Mouse (Mus musculus): ENCODE data around the gene Elob. TPM values are rescaled to one million over a fixed set of nuclear protein-coding genes. Genes with fewer than 3 reads are reported as not detected.

The Elob gene
- polyA plus RNA-seq, 1 experiment from 2014 or later = 1,231 TPM

GRCm38 (mm10) chr17:23823018-23823417 lies 5.9 kb downstream of the Elob start:
- no peak overlapping the region for H3K27ac ChIP-seq
- H3K27me3 ChIP-seq = no peaks in the 10 kb centered on the region
- peaks cover 15% of the 10 kb centered on the region for H3K9me3 ChIP-seq
- H3K4me1 ChIP-seq (replicated peaks) = peaks cover 22% of the 10 kb centered on the region
- no peak overlapping the region for H3K4me2 ChIP-seq
- H3K4me3 ChIP-seq (replicated peaks) = no peak overlapping the region
- WGBS = 81% methylated on average over 16 of the region's 16 CpGs
- ATAC-seq (ENCODE audit: insufficient number of reproducible peaks, insufficient read depth, low FRiP score, low TSS enrichment, low read depth) = no peak
- H3K9ac ChIP-seq (replicated peaks) = no peak overlapping the region
- peaks cover 92% of the 10 kb centered on the region for H3K36me3 ChIP-seq

DNA sequence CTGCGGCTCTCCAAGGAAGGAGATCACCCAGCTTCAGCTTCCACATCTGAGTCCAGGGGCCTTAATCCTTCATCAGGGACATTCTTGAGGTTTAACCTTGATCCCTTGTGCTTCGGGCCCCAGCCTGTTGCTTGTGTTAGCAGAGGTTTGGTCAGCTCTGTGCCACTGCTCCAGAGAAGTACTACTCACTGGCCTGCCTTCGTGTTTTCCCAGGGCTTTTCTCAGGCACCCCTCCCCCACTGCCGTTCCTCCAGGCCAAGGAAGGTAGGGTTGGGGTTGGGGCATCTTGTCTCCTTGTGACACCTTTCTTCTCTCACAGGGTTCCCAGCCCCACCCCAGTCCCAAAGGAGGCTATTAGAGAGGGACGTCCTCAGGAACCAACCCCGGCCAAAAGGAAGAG lies 6.8 kb downstream of the Elob start:
- WGBS = 72% methylated on average over 6 of the region's 6 CpGs
- no peaks in the 10 kb centered on the region for H3K27me3 ChIP-seq
- no peak overlapping the region for H3K4me2 ChIP-seq
- H3K4me3 ChIP-seq (replicated peaks) = no peak overlapping the region
- H3K4me1 ChIP-seq (replicated peaks) = peaks cover 13% of the 10 kb centered on the region
- H3K9ac ChIP-seq (replicated peaks) = no peak overlapping the region
- ATAC-seq (ENCODE audit: insufficient number of reproducible peaks, insufficient read depth, low FRiP score, low TSS enrichment, low read depth) = no peak
- H3K9me3 ChIP-seq = peaks cover 15% of the 10 kb centered on the region
- H3K27ac ChIP-seq = no peak overlapping the region
- peaks cover 98% of the 10 kb centered on the region for H3K36me3 ChIP-seq

GRCm38 (mm10) chr17:23820731-23821130 lies 8.2 kb downstream of the Elob start:
- peaks cover 11% of the 10 kb centered on the region for H3K4me1 ChIP-seq (replicated peaks)
- WGBS = 93% methylated on average over 5 of the region's 5 CpGs
- H3K4me2 ChIP-seq = no peak overlapping the region
- H3K27ac ChIP-seq = no peak overlapping the region
- peaks cover 99% of the 10 kb centered on the region for H3K36me3 ChIP-seq
- peaks cover 15% of the 10 kb centered on the region for H3K9me3 ChIP-seq
- no peaks in the 10 kb centered on the region for H3K27me3 ChIP-seq
- H3K9ac ChIP-seq (replicated peaks) = no peak overlapping the region
- no peak overlapping the region for H3K4me3 ChIP-seq (replicated peaks)
- ATAC-seq (ENCODE audit: insufficient number of reproducible peaks, insufficient read depth, low FRiP score, low TSS enrichment, low read depth) = no peak

- Histone ChIP-seq H3K36me3 (peaks cover 99% of the 10 kb centered on the region), H3K9ac (replicated peaks) (no peak overlapping the region), H3K4me2 (no peak overlapping the region), H3K27me3 (no peaks in the 10 kb centered on the region), H3K27ac (no peak overlapping the region), H3K4me1 (replicated peaks) (no peaks in the 10 kb centered on the region; the same call in 1 of the 2 replicates), H3K4me3 (replicated peaks) (no peak overlapping the region), H3K9me3 (peaks cover 23% of the 10 kb centered on the region)
- ATAC-seq (ENCODE audit: insufficient number of reproducible peaks, insufficient read depth, low FRiP score, low TSS enrichment, low read depth) = no peak
- 98% methylated on average over 25 of the region's 25 CpGs for WGBS
Measured at GRCm38 (mm10) chr17:23819235-23819634, 9.7 kb downstream of the Elob start.

DNA sequence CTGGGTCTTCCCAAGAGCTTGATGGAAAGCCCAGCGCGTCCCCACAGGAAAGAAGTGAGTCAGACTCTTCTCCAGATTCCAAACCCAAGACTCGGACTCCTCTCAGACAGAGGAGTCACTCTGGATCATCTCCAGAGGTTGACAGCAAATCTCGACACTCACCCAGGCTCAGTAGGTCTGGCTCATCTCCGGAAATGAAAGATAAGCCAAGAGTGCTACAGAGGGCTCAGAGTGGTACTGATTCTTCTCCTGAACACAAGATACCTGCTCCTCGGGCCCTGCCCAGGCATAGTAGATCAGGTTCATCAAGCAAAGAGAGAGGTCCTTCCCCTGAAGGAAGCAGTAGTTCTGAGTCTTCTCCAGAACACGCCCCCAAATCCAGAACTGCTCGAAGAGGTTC lies 10.4 kb downstream of the Elob start:
- peaks cover 100% of the 10 kb centered on the region for H3K36me3 ChIP-seq
- no peaks in the 10 kb centered on the region for H3K27me3 ChIP-seq
- H3K9ac ChIP-seq (replicated peaks) = no peak overlapping the region
- no peaks in the 10 kb centered on the region; the same call in 1 of the 2 replicates for H3K4me1 ChIP-seq (replicated peaks)
- H3K4me3 ChIP-seq (replicated peaks) = no peak overlapping the region
- H3K9me3 ChIP-seq = peaks cover 23% of the 10 kb centered on the region
- H3K4me2 ChIP-seq = no peak overlapping the region
- ATAC-seq (ENCODE audit: insufficient number of reproducible peaks, insufficient read depth, low FRiP score, low TSS enrichment, low read depth) = no peak
- 97% methylated on average over 8 of the region's 8 CpGs for WGBS
- no peak overlapping the region for H3K27ac ChIP-seq

- Histone ChIP-seq H3K27me3 (no peaks in the 10 kb centered on the region), H3K4me3 (replicated peaks) (no peak overlapping the region), H3K36me3 (peaks cover 98% of the 10 kb centered on the region), H3K4me2 (no peak overlapping the region), H3K27ac (no peak overlapping the region), H3K4me1 (replicated peaks) (no peaks in the 10 kb centered on the region), H3K9ac (replicated peaks) (no peak overlapping the region), H3K9me3 (peaks cover 23% of the 10 kb centered on the region)
- no peak for ATAC-seq (ENCODE audit: insufficient number of reproducible peaks, insufficient read depth, low FRiP score, low TSS enrichment, low read depth)
- 97% methylated on average over 16 of the region's 16 CpGs for WGBS
Measured at GRCm38 (mm10) chr17:23815641-23816040, 13.3 kb downstream of the Elob start.

DNA sequence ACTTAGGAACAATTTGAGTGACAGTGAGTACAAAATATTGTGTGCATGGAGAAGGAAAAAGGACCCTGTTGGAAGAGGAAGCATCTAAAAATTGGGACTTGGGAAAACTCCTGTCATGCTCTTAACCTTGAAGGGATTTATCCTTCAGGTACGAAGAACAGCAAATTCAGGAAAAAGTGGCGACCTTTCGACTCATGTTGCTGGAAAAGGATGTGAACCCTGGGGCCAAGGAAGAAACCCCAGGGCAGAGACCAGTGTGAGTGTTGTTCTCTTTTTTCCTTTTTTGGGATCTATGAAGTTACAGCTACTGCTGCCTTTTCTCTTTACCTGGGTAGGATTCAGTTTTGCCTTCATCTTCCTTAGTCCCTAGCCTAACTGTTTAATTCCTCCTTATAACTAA lies 21.0 kb downstream of the Elob start:
- Histone ChIP-seq H3K27me3 (no peaks in the 10 kb centered on the region), H3K4me2 (no peak overlapping the region), H3K27ac (no peak overlapping the region), H3K9ac (replicated peaks) (no peak overlapping the region), H3K4me1 (replicated peaks) (peaks cover 28% of the 10 kb centered on the region), H3K36me3 (peaks cover 63% of the 10 kb centered on the region), H3K9me3 (no peaks in the 10 kb centered on the region), H3K4me3 (replicated peaks) (no peak overlapping the region)
- ATAC-seq (ENCODE audit: insufficient number of reproducible peaks, insufficient read depth, low FRiP score, low TSS enrichment, low read depth) = no peak
- 93% methylated on average over 3 of the region's 3 CpGs for WGBS

DNA sequence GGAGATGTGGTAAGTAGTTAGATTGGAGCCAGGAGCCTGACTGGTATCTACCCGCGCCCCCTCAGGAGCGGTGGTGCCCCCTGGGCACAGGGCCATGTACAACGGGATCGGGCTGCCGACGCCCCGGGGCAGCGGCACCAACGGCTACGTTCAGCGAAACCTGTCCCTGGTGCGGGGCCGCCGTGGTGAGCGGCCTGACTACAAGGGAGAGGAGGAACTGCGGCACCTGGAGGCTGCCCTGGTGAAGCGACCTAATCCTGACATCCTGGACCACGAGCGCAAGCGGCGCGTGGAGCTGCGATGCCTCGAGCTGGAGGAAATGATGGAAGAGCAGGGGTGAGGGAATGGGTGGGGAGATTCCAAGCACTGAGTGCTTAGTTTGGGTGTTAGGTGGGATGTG lies 22.1 kb downstream of the Elob start:
- WGBS = 87% methylated on average over 25 of the region's 25 CpGs
- H3K27me3 ChIP-seq = no peaks in the 10 kb centered on the region
- H3K27ac ChIP-seq = no peak overlapping the region
- no peak overlapping the region for H3K9ac ChIP-seq (replicated peaks)
- peaks cover 53% of the 10 kb centered on the region for H3K36me3 ChIP-seq
- ATAC-seq (ENCODE audit: insufficient number of reproducible peaks, insufficient read depth, low FRiP score, low TSS enrichment, low read depth) = no peak
- H3K4me1 ChIP-seq (replicated peaks) = peaks cover 28% of the 10 kb centered on the region
- H3K4me2 ChIP-seq = peak overlapping the region; percentile 22
- no peaks in the 10 kb centered on the region for H3K9me3 ChIP-seq
- H3K4me3 ChIP-seq (replicated peaks) = 0 out of 2 replicates have a peak overlapping the region, but pooled peaks have one; percentile 2

- H3K4me3 ChIP-seq (replicated peaks) = peak overlapping the region; percentile 97
- no peaks in the 10 kb centered on the region for H3K9me3 ChIP-seq
- H3K4me1 ChIP-seq (replicated peaks) = peaks cover 28% of the 10 kb centered on the region
- peak overlapping the region; percentile 98 for H3K9ac ChIP-seq (replicated peaks)
- peak overlapping the region; percentile 98; the same call in 1 of the 2 replicates for H3K27ac ChIP-seq
- peak overlapping the region; percentile 91 for H3K4me2 ChIP-seq
- no peak for ATAC-seq (ENCODE audit: insufficient number of reproducible peaks, insufficient read depth, low FRiP score, low TSS enrichment, low read depth)
- WGBS = 6% methylated on average over 8 of the region's 8 CpGs
- H3K36me3 ChIP-seq = peaks cover 30% of the 10 kb centered on the region
- no peaks in the 10 kb centered on the region for H3K27me3 ChIP-seq
Measured at GRCm38 (mm10) chr17:23804426-23805085, 24.4 kb downstream of the Elob start.

DNA sequence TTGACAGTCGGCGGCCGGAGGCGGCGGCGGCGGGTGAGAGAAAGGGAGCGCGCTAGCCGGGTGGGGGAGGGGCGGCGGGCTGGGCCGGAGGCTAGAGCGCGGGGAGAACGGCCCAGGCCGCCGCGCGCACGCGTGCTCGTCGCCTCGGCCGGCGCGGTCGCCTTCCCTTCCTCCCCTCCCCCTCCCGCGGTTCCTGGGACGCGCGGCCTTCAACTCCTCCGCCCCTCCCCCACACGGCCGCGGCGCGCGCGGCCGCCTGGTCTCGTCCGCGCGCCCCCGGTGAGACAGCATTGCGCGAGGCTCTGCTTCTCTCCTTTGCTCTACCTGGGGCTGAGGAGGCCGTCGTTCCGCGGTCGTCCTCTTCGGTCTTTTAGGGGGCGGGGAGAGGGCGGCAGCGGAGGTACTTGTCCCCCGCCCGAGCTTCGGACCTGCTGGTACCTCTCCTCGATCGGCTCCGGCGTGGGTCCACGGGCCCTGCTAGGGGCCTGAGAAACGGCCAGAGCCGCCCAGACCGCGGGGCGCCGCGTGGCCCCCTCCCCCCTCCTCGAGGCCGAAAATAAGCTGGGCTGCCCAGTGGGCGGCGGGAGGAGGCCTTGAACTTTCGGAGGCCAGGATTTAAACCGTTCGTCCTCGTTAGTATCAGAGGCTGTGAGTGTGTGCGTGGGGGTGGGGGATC lies 25.4 kb downstream of the Elob start:
- Histone ChIP-seq H3K36me3 (peaks cover 19% of the 10 kb centered on the region), H3K27me3 (no peaks in the 10 kb centered on the region), H3K4me3 (replicated peaks) (peak overlapping the region; percentile 97), H3K4me2 (peak overlapping the region; percentile 91), H3K4me1 (replicated peaks) (peaks cover 28% of the 10 kb centered on the region), H3K9ac (replicated peaks) (peak overlapping the region; percentile 98), H3K27ac (peak overlapping the region; percentile 98), H3K9me3 (no peaks in the 10 kb centered on the region)
- peak; percentile 57 for ATAC-seq (ENCODE audit: insufficient number of reproducible peaks, insufficient read depth, low FRiP score, low TSS enrichment, low read depth)
- WGBS = under 1% methylated on average over 56 of the region's 83 CpGs

- Histone ChIP-seq H3K9me3 (no peaks in the 10 kb centered on the region), H3K4me1 (replicated peaks) (peaks cover 28% of the 10 kb centered on the region), H3K27me3 (no peaks in the 10 kb centered on the region), H3K36me3 (peaks cover 13% of the 10 kb centered on the region), H3K4me3 (replicated peaks) (peak overlapping the region; percentile 97), H3K27ac (peak overlapping the region; percentile 98), H3K4me2 (peak overlapping the region; percentile 91), H3K9ac (replicated peaks) (peak overlapping the region; percentile 98)
- peak; percentile 98 for ATAC-seq (ENCODE audit: insufficient number of reproducible peaks, insufficient read depth, low FRiP score, low TSS enrichment, low read depth)
- WGBS = under 1% methylated on average over 55 of the region's 60 CpGs
Measured at GRCm38 (mm10) chr17:23802746-23803365, 26.1 kb downstream of the Elob start.

All from limb, embryonic 12.5 days (tissue).